Mouse (Mus musculus): ENCODE results near the gene Rtf2.

DNA sequence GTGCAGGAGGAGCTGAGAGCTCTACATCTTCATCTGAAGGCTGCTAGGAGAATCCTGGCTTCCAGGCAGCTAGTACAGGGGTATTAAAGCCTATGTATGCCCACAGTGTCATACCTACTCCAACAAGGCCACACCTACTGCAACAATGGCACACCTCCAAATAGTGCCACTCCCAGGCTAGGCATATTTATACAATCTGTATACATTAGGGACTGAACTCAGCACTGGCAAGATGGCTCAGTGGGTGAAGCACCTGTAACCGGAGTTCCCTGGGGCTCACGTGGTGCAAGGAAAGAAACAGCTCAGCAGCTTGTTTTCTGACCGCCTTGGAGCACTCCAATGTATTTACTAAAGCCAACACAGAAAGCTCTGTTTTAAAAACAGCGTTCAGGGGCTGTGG, 5.3 kb downstream of the Rtf2 start:
- TF ChIP-seq TAL1 (IDR thresholded peaks at IDR 0.05; ENCODE audit: low read length) (no peak), GATA1 (IDR thresholded peaks at IDR 0.05; ENCODE audit: low read length) (no peak)
